Mouse (Mus musculus) lung, adult 2 months (tissue): ENCODE results near the gene 2410137M14Rik. TPM values are rescaled to one million over a fixed set of nuclear protein-coding genes. Genes with fewer than 3 reads are reported as not detected.

Experiments used
- DNase-seq: peaks from one replicate; pipeline ENCODE4 v3.0.0; 2022
- H3K4me1 ChIP-seq: fragments of 200-500 bp; 2 replicates; pipeline ENCODE4 v1.6.1; 2011; ENCODE audit warnings: low read length; ENCODE audit not compliant: control insufficient read depth, insufficient read depth
- H3K4me3 ChIP-seq: fragments of 200-500 bp; replicated peaks from 2 replicates; pipeline ENCODE3; 2011; ENCODE audit warnings: low read depth, mild to moderate bottlenecking, control low read depth, low read length; ENCODE audit errors: extremely low read depth
- CTCF ChIP-seq: fragments of 200-500 bp; IDR thresholded peaks from 2 replicates; pipeline ENCODE4 v1.5.1; 2011; ENCODE audit warnings: mild to moderate bottlenecking, low read length, control low read depth; ENCODE audit not compliant: insufficient read depth
- POLR2A ChIP-seq: fragments of 200-500 bp; IDR thresholded peaks from 2 replicates; pipeline ENCODE4 v1.6.1; 2011; ENCODE audit warnings: low read depth, mild to moderate bottlenecking, control low read depth, low read length, borderline replicate concordance; ENCODE audit errors: extremely low read depth
- WGBS: fragments of 180-500 bp; shearing (Covaris S2); methylation state at CpG from one replicate; pipeline ENCODE4 v1.1.7; 2018; 5-methylcytosine and 5-hydroxymethylcytosine counted together
- polyA plus RNA-seq: library from polyadenylated mRNA; depleted of rRNA; stranded (reverse); fragments of >200 nt; gene quantifications from 2 replicates; pipeline ENCODE4 v1.2.3, GENCODE M21; 2012; rRNA removed

Gene 2410137M14Rik
- polyA plus RNA-seq, 1 experiment: 0.14 TPM

DNA sequence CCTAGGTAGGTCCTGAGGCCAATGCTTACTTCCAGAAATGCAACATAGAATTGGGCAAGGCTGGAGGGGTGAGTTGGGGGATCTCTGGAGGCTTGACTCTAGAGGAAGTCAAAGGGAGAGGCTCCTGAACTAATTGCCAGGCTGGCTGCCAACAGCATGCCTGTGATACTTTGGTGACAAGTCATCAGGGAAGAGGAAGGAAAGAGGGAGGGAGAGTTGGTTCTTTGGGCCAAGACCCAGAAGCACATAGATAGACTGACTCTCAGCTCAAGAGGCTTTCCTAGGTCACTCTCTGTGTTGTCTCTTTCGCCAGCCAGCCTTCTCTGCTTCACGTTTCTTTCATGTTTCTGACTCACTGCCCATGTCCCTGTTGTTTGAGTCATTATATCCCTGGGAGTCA, 49.2 kb downstream of the 2410137M14Rik start:
- WGBS: 24% methylated on average over 2 of the region's 2 CpGs
- DNase-seq: no peak
- Histone ChIP-seq H3K4me1 (no peaks in the 10 kb centered on the region), H3K4me3 (no peak overlapping the region)
- TF ChIP-seq POLR2A (no peak), CTCF (no peak)

DNA sequence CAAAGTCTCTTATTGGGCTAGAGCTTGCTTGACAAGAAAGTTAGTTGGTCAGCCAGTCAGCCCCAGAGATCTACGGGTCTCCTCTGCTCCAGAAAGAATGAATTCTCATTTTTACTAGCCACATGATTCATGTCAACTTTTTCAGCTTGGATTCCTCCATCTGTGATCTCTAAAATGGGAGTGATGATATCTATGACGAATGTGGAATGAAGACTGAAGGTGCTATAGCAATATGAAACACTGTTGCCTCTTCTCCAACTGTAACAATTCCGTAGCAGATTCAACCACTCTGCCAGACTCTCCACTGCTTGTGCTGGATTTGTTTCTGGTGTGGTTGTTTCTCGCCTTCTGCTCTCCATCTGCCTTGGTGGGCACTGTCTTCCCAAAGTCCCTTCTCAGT, 49.9 kb downstream of the 2410137M14Rik start:
- WGBS: 83% methylated on average over 4 of the region's 4 CpGs
- TF ChIP-seq CTCF (no peak), POLR2A (no peak)
- no peaks in the 10 kb centered on the region for H3K4me1 ChIP-seq
- H3K4me3 ChIP-seq: no peak overlapping the region
- no peak for DNase-seq

DNA sequence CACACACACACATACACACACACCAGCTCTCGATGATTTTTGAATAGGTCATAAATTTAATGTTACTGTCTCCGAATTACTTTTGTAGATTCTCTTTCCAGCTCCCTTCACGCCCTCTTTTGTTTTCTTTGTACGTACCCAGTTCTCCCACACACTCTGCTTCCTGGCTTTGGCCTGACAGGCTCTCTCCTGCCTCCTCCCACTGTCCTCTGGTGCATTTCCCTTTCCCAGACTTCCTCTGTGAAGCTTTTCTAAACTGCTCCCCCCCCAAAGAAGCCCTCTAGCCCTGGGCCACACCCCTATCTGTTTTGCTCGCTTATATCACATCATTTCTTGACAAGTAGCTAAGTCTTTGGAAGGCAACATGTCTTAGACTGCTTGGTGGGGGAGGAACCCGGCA, 50.8 kb downstream of the 2410137M14Rik start:
- DNase-seq: no peak
- H3K4me1 ChIP-seq: no peaks in the 10 kb centered on the region
- H3K4me3 ChIP-seq: no peak overlapping the region
- TF ChIP-seq POLR2A (no peak), CTCF (no peak)
- 54% methylated on average over 6 of the region's 6 CpGs for WGBS

DNA sequence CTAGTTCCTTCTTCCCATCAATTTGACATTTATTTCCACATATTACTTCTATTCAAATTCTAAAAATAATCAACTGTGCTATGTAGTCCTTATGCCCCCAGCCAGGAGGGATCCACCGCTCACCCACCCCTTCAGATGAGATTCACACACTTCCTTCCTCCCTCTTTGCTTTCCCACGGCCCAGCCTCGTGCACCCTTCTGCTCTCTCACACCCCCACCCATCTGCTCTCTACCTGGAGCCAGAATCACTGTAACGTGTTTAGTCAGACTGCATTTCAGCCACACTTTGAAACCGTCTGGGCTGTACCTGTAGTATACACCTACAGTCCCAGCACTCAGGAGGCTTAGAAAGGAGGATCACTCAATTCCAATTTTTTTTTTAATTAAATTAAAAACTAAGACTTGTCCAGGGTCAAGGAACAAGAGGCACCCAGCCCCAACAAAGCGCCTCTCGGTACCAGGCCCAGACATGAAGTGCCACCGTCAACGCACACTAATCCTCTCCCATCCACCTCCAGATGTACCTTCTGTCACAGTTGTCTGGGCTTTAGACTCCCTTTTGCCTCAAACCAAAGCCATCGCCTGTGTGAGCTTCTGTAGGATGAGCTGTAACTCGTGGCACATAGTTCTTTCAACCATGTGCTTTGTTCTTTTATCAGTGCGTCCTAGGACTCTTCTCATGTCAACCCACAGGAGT, 51.7 kb downstream of the 2410137M14Rik start:
- TF ChIP-seq CTCF (no peak), POLR2A (no peak)

More for the DNA sequence above, 51.7 kb downstream of the 2410137M14Rik start:
- DNase-seq: no peak
- Histone ChIP-seq H3K4me3 (no peak overlapping the region), H3K4me1 (no peaks in the 10 kb centered on the region)
- WGBS: 72% methylated on average over 12 of the region's 12 CpGs

Other genes starting within 250 kb of the 2410137M14Rik start
- not detected in 2 replicates for gene H2-M10.5, start 208.3 kb downstream of the 2410137M14Rik start, polyA plus RNA-seq
- not detected in 2 replicates for gene H2-M10.6, start 169.1 kb downstream of the 2410137M14Rik start, polyA plus RNA-seq
- 34.5 and 48.7 TPM in 2 replicates for gene Trim26, start 144.1 kb downstream of the 2410137M14Rik start, polyA plus RNA-seq
- 0.14 and 0.30 TPM in 2 replicates for gene Trim15, start 114.0 kb downstream of the 2410137M14Rik start, polyA plus RNA-seq
- 0.07 and 0.25 TPM in 2 replicates for gene Trim10, start 111.7 kb downstream of the 2410137M14Rik start, polyA plus RNA-seq
- gene Trim40, start 91.1 kb downstream of the 2410137M14Rik start, polyA plus RNA-seq: 0.17 TPM in 2 replicates
- gene Trim31, start 83.1 kb downstream of the 2410137M14Rik start, polyA plus RNA-seq: 0.10 TPM in 1 of 2 replicates, not detected in the other
- gene Rnf39, start 38.3 kb downstream of the 2410137M14Rik start, polyA plus RNA-seq: 34.4 and 42.1 TPM in 2 replicates
- gene Ppp1r11, start 29.5 kb downstream of the 2410137M14Rik start, polyA plus RNA-seq: 42.8 and 58.3 TPM in 2 replicates
- 23.8 and 30.3 TPM in 2 replicates for gene Znrd1, start 22.7 kb downstream of the 2410137M14Rik start, polyA plus RNA-seq
- 1.1 and 1.4 TPM in 2 replicates for gene Znrd1as, start 22.6 kb downstream of the 2410137M14Rik start, polyA plus RNA-seq
- gene H2-M5, start 8.3 kb upstream of the 2410137M14Rik start, polyA plus RNA-seq: 0.58 and 1.2 TPM in 2 replicates
- gene Zfp57, start 19.9 kb upstream of the 2410137M14Rik start, polyA plus RNA-seq: 12.8 and 21.6 TPM in 2 replicates
- not detected in 2 replicates for gene Mog, start 42.2 kb upstream of the 2410137M14Rik start, polyA plus RNA-seq
- gene Gabbr1, start 64.7 kb upstream of the 2410137M14Rik start, polyA plus RNA-seq: 38.0 and 46.1 TPM in 2 replicates
- gene Olfr90, start 107.3 kb upstream of the 2410137M14Rik start, polyA plus RNA-seq: not detected in 2 replicates
- gene Olfr91, start 117.0 kb upstream of the 2410137M14Rik start, polyA plus RNA-seq: not detected in 2 replicates
- not detected in 2 replicates for gene Olfr92, start 138.9 kb upstream of the 2410137M14Rik start, polyA plus RNA-seq
- gene Olfr93, start 180.3 kb upstream of the 2410137M14Rik start, polyA plus RNA-seq: not detected in 2 replicates
- not detected in 2 replicates for gene Ubd, start 212.7 kb upstream of the 2410137M14Rik start, polyA plus RNA-seq
- gene Olfr94, start 219.8 kb upstream of the 2410137M14Rik start, polyA plus RNA-seq: not detected in 2 replicates
- not detected in 2 replicates for gene Olfr95, start 231.9 kb upstream of the 2410137M14Rik start, polyA plus RNA-seq
- not detected in 2 replicates for gene Olfr96, start 238.9 kb upstream of the 2410137M14Rik start, polyA plus RNA-seq